Mouse (Mus musculus) 3T3-L1 (cell line): ENCODE data around the gene Rpa2.
"Not testable (repeated sequence)": the region's sequence is repeated elsewhere in the genome, so short reads cannot be mapped to it uniquely, and the experiment has no call there.

Experiments
- DNase-seq: peaks from one replicate; pipeline ENCODE4 v3.0.0-alpha.2; 2015; ENCODE audit warnings: low read depth, low spot score

The Rpa2 gene

DNA sequence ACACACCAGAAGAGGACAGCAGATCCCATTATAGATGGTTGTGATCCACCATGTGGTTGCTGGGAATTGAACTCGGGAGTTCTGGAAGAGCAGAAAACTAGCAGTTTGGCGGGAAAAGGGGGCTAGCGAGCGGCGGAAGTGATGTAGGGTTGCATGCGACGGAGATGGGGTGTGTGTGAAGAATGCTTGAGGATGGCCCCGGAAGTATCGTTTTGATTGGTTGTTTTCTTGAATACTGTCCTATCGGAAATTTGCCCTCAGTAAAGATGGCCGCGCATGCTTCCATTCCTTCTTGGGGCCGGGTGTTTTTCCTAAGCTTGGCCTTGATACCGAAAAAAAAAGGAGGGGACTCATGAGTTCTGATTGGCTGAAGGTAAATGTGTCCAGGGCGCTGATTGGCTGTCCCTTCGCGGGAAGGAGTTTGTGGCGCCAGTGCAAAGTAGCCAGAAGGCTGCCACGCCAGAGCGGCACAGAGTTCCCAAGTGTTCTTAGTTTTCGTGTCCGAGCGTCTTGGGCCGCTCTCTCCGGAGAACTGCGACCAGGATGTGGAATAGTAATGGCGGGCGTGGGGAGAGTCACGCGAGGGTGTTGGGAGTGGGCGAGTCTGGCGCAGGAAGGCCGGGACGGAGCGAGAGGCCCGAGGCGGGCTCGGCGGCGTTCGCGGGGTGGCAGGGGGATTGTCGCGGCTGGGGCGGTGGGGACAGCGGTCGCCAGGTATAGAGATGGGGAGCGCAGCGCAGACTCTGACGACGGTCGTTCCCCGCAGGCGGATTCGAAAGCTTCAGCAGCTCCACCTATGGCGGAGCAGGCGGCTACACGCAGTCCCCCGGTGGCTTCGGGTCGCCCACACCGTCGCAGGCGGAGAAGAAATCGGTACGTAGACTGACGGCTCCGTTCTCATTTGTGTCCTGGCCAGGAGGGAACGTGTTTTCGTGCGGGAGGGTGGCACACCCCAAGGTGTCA is at the start of gene Rpa2:
TSS of gene Rpa2 (plus strand) at position 419 of the 963 bp plus-strand sequence.
- peak; percentile 100 for DNase-seq

DNA sequence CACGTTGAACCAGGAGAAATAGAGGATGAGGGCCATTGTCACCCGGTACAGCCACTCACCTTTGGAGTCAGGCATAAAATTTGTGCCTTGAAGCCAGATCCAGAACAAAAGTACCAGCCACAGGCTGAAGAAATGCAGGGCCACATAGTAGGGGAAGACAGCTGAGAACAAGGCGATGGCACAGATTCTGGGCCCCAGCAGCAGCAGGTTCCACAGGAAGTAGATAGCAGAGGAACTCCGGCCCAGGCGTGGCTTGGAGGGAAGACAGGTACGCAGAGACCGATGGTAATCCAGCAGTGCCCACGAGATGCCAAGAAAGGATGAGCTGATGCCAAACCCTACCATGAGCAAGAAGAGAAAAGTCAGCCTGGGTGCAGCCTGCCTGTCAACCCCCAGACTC is 39.9 kb upstream of the Rpa2 start:
- DNase-seq: no peak

DNA sequence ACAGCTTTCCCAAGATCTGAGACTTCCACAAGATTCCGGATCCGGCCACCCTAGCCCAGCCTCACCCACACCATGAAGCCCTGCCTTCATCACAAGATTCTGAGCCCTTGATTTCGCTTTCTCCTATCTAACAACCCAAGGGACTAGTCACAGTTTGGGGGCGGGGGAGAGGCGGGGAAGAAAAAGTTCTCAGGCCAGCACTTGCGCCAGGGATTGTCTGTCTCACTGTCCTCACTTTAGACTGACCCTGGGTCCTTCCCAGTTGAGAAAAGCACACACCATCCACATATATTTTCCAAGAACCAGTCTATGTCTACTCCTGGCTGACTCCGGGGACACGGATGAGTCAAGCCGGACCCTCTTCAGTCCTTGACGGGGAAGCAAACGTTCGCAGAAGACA is 36.5 kb upstream of the Rpa2 start:
- DNase-seq: no peak

DNA sequence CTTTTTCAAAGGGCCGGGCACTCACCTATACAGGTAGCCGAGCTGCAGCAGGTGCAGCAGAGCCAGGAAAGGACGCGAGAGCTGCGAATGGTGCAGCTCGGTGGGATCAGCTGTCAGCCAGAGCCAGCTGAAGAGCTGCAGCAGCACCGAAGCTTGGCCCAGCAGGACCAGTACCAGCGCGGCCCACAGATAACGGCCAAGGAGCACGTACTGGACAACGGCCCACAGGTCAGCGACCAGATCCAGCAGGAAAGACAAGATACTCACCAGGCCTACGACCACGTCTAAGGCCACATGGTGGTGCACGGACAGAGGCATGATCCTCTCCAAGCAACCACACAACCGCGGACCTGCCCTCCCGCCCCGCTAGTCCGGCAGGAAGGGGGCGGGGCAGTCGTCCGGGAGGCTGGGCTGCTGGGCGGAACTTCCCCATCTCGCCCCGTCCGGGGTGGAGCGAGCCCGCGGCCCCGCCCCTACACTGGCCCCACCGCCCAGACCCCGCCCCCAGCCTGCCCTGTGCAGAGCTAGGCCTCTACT is 35.9 kb upstream of the Rpa2 start, which contains the start of gene Xkr8:
TSS of gene Xkr8 (minus strand) at position 399 of the 537 bp plus-strand sequence.
- peak; percentile 82 for DNase-seq

DNA sequence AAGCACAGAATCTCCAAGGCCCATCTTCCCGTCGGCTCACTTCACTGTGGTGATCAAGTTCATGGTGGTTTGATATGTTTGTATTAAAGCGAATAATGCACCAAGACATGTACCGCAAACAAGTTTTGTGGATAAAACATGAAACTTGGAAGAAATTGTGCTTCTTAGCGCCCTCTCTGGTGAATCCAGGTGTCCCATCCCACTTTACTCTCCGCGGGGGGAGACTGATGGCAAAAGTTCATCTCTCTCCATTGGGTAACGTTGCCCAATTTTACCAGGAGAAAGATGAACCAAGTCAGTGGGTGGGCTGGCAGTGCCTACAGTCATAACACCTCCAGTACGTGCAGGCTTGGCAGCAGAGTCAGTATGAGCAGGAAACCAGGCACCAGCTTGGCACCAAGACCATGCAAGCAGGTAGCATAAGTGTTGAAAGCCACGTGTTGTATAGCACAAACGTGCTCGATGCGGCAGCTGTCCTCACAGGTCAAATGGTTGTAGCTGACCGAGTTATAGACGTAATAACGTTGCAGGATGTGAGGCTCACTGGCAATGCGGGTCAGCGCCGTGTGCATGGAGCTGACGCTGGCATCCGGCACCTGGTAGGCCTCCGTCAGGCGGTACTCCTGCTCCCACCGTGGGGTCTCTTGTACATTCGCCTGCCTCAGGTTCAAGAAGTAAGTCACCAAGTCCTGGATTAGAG is 34.9 kb upstream of the Rpa2 start:
- DNase-seq: no peak

DNA sequence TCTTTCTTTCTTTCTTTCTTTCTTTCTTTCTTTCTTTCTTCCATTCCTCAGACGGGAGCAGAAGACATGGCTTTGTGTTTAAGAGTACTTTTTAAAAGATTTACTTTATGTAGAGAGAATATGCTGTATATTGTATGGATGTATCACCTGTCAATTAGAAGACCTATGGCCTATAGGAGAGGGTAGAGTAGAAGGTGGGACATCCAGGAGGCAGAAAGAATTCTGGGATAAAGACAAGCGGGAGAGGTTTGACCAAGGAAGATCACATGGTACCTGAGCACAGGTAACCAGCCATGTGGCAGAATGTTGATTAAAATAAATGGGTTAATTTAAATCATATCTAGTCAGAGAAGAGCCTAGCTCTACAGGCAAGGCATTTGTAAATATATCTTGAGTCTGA is 33.4 kb upstream of the Rpa2 start:
- DNase-seq: no peak

DNA sequence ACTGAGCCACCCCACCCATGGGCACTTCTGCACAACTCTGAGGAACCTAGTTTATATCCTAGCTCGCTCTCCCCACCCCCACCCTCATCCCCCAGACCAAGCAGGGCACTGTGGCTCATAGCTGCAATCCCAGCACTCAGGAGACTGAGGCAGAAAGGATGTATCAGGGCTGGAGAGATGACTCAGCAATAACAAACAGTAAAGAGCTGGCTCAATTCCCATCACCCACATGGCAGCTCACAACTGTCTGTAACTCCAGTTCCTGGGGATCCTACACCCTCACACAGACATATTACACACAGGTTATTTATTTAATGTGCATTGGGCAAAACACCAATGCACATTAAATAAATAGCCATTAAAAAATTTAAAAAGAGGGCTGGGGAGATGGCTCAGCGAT is 32.7 kb upstream of the Rpa2 start:
- peak; percentile 74 for DNase-seq

DNA sequence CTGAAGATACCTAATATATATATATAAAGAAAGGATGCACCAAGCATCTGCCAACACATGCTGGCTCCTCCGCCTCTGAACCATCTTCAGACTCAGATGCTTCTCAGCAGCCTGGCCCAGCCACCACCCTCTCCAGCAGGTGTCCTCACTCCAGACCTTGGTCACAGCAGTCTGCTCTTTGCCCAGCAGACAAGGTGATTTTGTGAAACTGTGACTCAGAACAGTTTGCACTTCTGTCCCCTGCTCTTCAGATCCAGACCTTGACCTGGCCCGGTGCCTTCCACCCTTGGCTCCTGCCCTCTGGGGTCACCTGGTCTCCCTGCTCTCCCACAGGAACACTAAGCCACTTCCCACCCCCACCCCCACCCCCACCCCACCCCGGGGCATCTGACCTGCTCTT is 32.2 kb upstream of the Rpa2 start:
- DNase-seq: no peak

DNA sequence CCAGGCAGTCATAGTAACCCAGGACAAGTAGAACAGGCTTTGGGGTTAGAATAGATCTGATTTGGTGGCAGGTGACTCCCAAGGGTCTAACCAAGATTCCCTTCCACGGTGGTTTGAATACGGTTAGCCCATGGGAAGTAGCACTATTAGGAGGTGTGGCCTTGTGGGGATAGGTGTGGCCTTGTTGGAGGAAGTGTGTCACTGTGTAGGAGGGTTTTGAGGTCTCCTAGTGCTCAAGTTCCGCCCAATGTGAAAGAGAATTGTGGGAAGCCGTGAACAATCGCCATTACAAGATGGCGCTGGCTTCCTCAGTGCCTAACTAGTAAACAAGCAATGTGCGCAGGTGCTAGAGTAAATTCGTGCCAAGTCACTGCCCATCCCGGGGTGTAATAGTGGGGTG is 31.0 kb upstream of the Rpa2 start:
- not testable (repeated sequence) for DNase-seq

DNA sequence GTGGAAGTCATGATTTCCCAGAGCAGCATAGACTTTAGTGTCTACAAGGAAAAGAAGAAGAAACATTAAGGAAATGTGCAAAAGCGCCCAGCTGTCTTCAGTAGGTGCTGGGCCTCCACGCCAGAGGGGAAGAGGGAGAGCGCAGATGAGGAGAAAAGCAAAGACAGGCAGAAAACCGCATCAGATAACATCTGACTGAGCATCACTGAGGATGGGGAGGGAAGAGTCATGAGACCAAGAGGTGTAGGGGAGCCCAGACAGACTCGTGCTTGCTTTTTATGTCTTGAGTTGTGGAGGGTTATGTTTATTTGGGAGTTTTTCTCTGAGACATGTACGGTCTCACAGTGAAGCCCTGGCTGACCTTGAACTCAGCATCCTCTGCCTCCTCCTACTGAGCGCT is 26.6 kb upstream of the Rpa2 start:
- DNase-seq: no peak

DNA sequence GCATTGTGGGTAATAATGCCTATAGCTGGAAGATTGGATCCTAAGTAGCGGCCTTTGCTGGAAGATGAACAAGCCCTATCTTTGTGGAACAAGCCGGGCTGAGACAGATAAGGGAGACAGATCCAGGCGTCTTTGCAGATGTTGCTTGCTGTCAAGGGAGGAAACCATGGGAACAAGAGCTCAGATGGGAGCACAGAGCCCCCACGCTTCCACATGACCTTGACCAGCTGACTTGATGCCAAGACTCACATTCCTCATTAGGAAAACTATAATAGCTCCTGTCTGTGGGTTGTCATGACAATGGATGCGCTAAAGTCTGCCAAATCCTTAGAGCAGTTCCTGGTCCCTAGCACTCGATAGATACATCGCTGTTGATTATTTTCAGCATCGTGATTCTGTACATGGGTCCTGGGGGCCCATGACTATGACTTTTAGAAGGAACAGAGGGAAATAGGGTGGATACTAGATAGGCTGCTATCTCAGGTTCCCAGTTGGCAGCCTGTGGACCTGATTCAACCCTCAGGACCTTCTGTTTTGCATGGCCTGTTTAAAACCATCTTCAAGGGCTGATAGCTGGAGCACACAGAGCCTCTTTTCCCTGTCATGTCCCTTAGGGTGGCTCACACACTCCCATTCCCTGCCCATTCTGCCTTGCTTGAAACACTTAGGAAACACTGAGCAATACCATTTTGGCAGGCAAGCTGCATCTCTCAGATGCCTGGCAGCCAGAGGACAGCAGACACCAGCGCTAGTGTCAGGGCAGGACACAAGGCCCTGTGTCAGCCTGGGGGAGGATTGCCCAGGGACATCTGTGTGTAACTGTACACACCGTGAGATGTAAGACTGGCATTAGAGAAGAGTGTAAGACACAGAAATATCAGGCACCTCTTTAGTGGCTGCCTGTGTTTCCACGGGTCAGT is 23.9 kb upstream of the Rpa2 start:
- no peak for DNase-seq

DNA sequence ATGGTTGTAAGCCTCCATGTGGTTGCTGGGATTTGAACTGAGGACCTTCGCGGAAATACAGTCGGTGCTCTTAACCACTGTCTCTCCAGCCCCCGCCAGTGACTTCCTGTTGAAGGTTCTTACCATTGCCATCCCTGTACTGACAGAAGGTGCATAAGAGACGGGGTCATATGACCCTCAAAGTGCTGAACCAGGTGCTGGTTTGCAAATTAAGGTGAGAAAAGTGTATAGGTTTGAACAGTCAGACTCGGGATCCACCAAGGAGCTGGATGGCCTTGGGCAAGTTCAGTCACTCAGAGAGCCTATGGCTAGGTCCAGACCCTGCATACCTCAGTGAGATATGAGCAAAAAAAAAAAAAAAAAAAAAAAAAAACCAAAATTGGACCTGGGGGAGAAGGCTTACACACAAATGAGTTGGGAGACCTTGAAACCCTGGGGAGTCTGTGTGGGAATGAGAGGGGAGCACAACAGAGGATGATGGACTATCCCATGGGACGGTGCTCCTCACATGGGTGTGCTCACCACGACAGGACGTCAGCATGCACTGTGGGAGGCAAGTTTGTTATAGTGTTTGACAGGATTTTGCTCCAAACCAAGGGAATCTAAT is 21.1 kb upstream of the Rpa2 start:
- no peak for DNase-seq

DNA sequence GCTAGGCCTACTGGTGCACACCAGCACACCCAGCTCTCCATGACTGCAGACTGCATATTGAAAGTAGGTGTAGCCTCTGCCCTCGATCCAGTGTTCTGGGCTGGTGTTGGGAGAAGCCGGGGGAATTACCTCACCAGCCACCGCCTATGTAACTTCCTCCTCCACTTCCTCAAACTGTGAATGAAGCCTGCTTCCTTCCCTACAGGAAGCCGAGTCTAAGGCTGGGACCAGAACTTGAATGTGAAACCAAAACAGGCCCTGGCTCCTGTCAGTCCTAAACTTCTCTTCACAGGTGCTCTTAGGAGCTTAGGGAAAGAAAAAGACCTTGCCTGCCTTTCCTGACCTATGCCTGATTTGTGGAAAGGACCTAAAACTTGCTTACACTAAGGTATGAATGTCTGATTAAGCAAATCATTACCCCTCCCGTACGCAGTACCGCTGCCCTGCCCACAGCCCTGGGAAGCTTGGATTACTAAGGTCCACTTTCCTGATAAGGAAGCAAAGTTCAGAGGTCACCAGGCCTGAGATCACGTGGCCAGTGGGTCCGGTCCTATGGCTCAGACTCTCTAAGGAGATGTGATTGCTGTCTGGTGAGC is 20.4 kb upstream of the Rpa2 start:
- DNase-seq: no peak

DNA sequence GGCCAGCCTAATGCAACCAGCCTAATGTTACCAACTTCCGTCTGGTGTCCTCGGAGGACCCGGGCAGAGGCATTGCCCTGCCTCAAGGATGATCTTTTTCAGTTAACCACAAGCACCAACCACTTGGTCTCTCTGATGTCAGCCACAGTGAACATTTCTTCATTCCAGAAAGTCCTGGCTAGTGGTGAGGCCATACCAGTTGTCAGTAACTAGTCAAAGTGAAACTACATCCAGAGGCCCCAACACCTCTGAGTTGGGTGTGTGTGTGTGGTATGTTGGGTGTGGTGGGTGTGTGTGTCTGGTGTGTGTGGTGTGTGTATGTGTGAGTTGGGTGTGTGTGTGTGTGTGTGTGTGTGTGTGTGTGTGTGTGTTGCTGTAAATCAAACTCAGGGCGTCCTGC is 19.4 kb upstream of the Rpa2 start:
- DNase-seq: peak; percentile 48

DNA sequence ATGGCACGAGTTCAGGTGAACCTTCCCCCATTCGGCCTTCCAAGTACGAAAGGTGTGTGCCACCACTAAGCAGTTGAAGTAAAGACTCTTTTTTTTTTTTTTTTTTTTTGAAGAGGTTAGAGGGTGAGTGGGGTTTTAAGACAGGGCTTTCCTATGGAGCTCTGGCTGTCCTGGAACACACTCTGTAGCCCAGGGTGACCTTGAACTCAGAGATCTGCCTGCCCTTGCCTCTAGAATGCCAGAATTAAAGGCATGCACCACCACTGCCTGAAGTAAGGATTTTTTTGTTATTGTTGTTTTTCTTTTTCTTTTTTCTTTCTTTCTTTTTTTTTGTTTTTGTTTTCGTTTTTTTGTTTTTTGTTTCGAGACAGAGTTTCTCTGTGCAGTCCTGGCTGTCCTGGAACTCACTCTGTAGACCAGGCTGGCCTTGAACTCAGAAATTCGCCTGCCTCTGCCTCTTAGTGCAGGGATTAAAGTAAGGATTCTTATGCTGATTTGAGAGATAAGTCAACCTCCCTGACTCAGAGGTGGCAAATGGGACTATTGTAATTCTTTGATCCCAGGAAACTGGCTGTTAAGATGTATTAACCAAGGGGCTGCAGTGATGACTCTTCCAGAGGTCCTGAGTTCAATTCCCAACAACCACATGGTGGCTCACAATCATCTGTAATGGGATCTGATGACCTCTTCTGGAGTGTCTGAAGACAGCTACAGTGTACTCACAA is 18.7 kb upstream of the Rpa2 start:
- DNase-seq: no peak

DNA sequence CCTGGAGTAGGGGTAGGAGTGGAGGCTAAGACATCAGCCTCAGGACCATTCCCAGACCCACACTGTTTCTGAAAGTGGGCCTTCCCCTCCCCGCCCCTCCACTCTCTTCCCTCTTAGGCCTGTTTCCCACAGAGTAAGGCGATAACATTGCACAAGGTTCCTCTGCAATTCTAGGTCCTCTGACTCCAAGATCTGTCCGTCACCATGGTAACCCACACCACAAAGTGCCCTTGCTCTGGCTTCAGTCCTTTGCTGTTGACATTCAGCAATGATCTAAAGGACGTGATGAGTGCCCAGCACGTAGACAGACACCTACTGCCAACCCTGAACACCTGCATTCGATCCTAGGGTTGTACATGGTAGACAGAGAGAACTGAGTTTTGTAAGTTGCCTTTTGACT is 15.1 kb upstream of the Rpa2 start:
- DNase-seq: no peak

DNA sequence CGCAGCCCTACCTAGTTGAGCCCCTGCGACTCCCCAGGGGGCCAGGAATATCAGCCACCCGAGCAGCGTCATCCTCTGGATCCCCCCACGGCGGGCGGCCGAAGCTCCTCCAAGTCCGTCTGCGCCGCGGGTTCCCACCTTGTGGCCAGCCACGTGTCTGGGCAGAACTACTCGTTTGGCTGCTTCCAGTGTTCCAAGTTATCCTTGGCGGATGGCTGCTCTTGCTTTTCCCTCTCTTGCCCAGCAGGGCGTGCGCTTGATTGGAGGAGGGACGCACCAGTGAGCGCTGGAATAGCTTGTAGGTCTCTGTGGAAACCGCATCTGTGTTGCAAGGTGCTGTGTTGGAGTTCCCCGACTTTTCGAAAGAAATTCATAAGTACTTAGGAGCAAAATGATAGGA is 11.2 kb upstream of the Rpa2 start, which contains the start of gene Smpdl3b:
TSS of gene Smpdl3b (minus strand) at position 279 of the 400 bp plus-strand sequence.
- DNase-seq: peak; percentile 34

DNA sequence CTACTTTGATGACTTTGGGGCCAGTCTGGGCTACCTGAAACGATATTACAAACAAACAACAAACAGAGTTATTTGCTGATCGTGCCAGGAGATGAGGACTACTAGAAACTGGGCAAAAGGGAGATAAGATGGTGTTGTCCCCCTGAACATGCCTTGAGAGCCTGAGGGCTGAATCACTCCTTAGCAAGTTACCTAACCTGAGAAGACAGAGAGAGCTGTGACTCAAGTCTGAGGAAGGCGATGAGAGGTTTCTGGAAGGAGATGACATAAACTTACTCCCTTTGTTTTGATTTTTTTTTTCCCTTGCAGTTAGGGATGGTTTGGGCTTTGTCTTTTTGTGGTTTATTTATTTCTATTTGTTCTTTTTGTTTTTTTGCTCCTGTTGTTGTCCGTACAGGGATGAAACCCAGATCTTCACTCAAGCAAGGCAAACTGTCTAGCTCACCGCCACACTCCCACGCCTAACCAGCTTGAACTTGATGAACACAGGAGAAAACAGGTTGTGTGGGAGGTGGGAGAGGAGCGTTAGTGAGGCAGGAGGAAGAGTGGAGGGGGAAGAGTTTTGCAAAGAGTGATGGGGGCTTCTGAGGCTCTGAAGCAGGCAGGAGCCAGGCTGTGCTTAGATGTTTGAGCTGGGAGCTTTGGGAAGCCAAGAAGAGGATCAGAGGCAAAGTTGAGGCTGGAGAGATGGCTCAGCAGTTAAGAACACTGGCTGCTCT is 10.3 kb upstream of the Rpa2 start:
- DNase-seq: peak; percentile 80

DNA sequence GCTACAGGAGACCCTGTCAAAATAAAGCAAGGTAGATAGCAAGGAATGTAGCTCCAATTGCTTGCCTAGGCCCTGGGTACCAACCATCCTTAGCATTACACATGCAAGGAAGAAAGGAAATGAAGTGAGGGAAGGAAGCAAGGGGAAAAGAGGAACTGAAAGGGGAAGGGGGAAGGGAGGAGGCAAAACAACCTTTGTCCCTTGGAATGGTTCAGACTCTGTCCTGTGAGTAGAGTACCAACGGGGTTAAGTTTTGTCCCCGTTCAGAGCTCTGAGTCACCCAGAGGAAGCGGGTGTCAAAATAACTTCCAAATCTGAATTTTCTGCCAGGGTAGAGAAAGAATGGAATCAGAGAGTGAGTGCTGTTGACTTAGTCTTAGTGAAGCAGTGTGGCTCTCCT is 7.8 kb upstream of the Rpa2 start:
- DNase-seq: no peak
